Mouse (Mus musculus) right cerebral cortex, adult 18-20 months (tissue): ENCODE data around the gene Clic5.
"Not testable (repeated sequence)": the region's sequence is repeated elsewhere in the genome, so short reads cannot be mapped to it uniquely, and the experiment has no call there.

Experiments
- DNase-seq: peaks from one replicate; pipeline ENCODE4 v3.0.0; 2022; ENCODE audit warnings: mixed read lengths

Clic5 gene

DNA sequence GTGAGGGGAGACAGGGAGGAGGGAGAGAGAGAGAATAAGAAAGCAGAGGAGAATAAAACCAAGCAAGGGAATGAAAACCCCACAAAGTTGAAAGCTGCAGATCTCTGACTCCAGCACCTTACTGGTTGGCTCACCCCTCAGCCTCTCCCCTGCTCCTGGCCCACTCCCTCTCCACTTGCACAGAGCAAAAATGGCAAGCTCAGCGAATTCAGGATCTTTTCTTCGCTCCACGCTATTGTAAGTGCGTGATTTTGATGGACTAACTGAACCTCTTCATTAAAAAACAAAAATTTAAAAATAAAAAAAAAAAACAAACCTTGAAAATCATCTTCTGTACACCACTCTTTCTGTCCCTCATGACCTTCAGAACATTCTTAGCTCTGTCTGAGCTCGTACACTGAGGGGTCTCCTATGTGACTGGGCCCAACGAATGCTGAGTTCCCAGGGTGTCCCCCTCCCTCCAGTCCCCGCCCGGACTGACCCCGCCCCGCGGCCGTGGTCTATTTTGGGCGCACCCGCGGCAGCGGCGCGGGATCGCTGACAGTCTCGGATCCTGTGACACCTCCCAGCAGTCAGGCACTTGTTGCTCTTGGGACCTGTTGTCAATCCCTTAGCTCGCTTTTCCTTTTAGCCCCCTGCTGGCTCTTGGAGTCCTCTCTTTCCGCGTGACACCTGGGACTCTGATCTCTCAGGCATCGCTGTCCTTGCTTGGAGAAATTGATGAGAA is at the start of gene Clic5:
Gene Clic5, plus strand, starts transcription at position 543 of the 727 bp plus-strand sequence.
- DNase-seq, result no peak

DNA sequence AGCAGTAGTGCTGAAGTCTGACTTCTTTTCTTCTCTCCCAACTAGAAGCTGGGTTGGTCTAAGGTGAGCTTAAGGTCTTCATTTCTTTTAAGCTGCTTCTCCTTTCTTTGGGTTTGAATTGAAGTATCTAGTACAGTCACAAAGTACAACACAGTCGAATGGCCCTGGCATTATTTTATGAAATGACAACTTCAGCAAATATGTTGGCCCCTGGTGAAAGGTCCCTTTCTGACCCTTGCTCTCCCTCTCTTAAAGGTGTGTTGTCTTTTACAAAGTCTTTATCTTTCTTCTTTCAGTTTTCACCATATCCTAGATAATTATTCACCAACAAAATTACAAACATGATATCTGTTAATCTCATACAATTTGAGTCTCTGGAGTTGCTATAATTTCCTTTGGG is 42.6 kb upstream of the Clic5 start:
- no peak for DNase-seq

DNA sequence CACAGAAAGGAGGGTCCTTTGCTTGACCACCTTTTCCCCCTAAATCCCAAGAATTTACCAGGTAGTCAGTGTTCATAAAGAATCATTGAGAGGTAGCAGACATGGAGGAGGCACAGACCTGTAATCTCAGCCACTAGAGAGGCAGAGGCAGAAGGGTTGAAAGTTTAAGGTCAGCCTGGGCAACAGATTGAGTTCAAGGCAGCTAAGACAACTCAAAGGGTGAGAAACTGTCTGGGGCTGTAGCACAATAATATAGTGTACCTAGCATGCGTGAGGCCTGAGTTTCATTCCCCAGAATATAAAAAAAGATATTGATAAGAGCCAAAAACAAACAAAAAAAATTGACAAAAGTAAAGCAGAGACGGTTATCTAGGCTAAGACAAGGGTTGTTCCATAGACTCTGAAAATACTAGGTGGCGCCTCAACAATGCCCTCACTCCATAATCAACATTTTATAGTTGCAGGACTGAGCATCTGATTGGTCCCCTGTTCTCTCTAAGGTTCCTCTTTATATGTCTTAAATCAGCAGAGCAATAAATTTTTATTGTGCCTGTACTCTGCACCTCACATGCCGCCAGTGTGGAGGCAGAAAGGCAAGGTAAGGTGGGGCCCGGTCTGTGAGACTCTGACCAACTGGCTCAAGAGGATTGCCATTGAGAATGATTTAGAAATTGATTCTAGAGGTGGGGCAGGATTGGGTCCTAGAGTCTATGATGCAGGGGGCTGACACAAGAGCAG is 40.1 kb upstream of the Clic5 start:
- DNase-seq, result no peak

DNA sequence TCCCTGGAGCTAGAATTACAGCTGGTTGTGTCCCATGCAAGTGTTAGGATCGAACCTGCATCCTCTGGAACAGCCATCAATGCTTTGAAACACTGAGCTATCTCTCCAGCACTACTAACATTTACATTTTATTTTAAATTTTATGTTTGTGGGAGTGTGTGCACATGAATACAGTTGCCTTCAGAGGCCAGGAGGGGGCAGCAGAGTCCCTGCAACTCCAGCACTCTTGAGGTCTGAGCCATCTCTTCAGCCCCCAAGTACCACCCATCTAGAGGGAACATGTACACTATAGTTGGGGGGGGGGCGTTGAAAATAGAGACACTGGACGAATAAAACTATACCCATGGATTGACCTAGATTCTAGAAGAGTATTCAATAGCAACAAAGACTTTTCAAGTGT is 37.3 kb upstream of the Clic5 start:
- DNase-seq, result no peak

DNA sequence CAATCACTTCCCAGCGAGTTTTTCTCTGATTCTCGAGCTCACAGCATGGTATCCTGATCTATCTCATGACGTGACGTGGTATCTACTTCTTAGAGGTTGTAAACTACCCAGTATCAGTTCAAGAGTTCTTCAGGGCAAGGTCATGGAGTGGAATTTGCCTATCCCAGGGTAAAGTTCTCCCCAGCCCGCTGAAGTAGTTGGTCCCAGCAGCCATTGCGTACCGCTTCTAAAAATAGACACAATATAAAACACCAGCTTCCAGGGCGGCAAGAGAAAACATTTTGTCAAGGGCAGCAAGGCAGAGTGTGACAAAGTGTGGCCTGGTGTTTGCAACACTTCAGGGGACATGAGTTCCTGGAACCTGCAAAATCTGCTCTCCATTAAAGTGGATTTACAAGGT is 36.5 kb upstream of the Clic5 start:
- DNase-seq, result no peak

DNA sequence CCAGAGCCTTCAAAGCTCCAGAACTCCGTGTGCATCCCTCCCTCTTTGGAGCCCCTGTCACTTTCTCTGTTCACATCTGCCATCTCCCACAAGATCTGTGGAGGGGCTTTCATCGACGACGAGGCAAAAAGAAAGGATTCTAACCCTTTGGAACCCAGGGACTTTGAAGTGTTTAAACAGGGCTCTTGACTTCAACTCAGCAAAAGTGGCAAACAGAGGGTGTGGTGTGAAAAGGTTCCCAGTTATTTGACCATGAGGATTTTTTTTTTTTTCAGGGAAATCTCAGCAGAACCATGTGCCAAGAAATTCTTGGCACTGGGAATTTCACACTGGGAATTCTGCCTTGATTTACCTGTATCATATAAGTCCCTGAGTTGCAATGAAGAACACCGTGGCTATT is 34.5 kb upstream of the Clic5 start:
- DNase-seq, result no peak

DNA sequence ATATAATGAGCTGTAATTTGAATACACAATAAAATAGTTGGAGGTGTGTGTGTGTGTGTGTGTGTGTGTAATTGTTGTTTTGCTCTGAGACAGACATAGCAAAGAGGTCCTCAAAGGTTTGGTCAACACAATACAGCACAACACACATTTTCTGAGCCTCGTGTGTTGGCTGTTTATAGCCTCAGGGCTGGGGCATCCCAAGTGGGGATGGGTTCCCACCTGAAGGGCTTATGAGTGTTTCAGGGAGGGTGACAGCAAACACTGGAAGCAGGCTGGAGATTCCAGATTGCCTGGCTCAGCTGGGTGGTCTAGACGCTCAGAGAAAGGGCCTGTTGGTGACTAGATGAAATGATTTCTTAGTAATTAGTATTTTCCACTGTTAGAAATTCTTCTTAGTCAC is 33.2 kb upstream of the Clic5 start:
- DNase-seq, result no peak

DNA sequence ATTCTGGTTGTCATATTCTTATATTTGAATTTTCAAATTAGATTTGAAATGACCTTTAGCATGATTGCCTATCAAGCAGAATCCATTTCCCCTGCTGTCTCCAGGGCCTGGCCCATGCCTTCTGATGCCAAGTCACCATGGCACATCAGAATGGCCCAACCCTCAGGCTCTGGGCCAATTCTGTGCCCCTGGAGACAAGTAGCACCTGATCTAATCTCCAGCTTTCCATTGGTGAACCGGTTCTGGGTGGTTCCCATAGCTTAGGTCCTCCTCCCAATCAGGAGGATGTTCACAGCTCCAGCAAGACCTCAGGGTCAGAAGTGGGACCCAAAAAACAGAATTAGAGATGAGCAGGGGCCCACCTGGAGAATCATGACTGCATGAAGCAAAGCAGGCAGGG is 30.2 kb upstream of the Clic5 start:
- no peak for DNase-seq

DNA sequence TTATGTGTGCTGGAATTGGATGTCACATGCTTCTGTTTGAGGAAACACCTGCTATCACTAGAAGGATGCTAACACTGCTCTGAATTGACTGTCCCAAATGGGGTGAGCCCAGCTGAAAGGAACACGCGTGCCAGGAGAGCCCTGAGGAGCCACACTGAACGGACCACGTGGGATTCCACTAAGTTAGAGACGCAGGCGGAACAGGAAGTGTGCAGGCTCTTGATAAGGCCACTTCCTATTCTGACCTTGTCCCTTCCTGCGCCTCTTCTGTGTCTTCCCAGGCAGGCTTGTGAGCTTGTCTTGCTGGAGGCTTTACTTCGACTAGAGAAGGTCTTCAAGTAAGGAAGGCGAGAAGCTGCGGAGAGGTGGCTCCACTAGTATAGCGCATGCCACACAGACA is 27.9 kb upstream of the Clic5 start:
- no peak for DNase-seq

DNA sequence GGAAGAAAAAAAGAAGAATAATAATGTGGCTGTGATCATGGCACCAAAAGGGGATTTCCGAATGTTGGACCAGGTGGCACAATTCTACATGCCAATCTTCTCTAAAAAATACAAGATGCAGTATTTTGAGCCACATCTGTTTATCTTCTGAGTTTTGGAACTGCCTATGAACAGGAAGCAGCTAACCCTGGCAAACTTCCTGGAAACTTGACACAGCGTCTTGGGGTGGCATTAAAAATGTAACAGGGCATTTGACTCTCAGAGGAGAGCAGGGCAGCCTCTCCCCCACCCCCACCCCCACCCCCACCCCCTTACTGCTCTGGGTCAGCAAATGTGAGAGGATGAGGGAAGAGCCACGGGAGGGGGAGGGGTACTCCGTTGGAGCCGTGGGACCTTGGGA is 25.9 kb upstream of the Clic5 start:
- no peak for DNase-seq

DNA sequence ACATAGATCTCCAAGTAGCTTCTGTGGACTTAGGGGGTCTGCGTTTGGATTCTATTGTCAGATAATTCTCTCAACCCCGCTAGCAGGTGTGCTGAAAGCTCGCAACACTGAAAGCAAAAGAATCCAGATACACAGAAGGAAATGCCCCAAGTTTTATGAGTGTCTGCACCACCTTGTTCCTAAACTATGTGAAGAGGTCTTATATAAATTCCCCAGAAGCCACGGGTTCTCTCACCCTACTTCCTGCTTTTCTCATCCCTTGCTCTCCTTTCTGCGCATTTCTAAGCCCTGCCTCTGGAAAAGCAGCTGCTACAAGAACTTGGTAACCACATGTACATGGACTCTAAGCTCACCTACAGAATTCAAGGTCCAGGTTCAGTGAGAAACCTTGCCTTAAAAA is 25.4 kb upstream of the Clic5 start:
- DNase-seq, result no peak

DNA sequence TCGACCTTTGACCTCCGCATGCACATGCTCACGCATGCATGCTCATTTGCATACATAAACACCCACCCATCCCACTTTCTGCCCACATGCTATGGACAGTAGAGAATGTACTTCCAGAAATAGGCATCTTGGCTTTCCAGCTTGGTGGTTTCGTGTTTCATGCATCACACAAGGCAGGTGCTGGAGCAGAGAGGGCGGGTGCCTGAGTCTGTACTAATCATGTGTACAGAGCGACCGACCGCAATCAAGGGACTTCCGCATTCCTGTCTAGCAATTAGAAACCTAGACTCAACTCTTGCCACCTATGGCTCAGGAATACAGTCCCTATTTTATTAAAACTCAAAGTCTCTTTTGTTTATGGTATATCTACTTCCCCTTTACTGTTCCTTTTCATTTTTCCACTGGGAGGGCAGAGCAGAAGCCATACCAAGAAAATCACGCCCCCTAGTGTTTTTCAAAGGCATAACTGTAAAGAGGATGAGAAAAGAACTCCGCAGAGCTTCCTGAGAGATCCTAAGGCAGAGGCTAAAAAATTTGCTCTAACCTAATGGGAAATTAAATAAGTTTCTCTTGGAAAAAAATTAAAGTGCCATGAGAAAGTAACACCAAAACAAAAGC is 22.5 kb upstream of the Clic5 start:
- DNase-seq, result no peak

DNA sequence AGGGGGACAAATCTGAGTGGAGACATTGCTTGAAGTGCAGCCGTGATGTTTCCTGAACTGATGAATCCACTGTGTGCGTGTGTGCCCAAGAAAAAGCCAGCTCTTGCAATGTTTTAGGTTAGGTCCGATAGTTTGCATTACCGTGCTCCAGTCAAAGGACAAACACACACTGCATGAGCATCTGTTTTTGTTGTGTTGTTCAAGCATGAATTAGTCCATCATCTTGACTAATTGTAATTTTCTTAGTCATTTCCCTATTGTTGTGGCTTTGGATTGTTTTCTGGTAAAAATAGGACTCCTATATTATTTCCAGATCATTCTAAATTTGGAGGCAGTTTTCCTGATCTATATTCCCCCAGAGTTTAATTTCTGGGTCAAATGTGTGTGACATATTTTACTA is 18.7 kb upstream of the Clic5 start:
- DNase-seq, result no peak

DNA sequence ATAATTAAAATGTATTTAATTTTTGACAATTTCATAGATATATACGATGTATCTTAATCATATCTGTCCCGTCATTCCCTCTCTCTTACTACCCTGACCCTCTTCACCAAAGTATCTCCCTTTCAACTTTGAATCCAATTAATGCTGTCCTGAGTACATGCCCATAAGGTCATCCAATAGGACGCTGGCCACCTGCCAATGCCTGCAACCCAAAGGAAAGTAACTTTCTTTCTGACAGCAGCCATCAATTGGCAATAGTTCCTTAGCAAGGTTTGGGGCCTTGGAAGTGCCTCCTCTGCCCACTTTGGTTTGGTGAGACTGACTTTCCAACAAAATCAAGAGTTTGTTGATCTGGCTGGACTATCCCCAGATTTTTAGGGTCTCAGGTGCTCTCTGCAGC is 18.1 kb upstream of the Clic5 start:
- no peak for DNase-seq

DNA sequence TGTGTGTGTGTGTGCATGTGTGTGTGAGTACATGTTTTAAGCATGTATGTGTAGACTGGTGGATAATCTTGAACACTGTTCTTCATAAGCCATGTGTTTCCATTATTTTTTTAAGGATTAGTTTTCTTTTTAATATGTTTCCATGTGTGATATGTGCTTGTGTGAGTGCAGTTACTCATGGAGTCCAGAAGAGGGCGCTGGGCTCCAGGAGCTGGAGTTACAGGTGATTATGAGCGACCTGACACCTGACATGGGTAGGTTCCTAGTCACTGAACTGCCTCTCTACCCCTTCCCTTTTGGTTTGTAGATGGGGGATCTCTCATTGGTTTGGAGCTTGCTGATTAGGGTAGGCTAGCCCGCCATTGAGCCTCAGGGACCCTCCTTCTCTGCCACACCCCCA is 16.5 kb upstream of the Clic5 start:
- DNase-seq, result no peak

DNA sequence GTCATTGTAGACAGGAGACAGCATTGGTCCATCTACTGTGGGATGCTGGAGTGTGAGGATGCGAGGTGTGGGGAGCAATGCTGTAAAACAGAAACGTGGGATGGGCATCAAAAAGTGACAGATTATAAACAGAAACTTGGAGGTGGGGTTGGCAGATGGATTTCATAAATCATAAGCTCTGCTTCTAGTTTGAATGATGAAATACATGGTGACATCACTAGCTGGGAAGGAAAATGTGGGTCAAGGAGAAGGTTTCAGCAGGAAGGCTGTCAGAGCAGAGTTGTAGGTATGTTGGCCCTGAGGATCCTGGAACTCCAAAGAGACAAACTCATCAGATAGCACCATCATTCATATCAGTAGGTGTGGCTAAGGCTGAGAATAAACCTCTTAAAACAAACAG is 15.0 kb upstream of the Clic5 start:
- DNase-seq, result no peak

DNA sequence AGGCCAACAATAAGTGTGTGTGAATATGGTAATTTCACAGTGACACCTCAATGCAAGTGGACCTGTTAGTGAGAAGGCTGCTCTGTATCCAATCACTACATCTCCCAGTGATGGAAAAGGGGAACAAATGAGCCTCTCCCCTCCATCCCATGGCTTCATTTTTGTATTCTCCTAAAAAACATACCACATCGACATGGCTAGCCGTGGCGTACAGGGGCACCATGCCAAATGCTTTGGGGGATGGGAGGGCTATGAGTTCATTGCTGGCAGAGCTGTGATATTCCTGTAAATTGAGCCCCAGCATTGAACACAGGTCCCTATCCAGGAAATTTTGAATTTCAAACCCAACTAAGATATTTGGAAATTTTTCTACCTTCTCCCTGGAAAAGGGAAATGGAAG is 11.1 kb upstream of the Clic5 start:
- DNase-seq, result no peak

DNA sequence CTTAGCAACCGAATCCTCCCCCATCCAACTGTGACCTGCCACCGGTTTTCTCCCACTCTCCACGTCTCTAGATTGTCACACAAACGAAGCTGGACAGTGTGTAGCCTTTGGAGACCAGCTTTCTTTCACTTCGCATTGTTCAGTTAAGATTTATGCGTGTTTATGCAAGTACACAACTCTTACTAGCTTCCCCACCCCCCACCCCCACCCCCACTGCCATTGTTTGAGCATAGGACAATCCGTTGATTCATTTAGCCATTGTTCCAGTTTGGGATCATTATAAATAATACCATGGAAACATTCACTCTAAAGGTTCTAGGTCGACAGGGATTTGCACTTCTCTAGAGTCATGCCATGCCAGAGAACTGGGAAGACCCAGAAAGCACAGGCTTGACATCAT is 7.0 kb upstream of the Clic5 start:
- DNase-seq, result no peak

DNA sequence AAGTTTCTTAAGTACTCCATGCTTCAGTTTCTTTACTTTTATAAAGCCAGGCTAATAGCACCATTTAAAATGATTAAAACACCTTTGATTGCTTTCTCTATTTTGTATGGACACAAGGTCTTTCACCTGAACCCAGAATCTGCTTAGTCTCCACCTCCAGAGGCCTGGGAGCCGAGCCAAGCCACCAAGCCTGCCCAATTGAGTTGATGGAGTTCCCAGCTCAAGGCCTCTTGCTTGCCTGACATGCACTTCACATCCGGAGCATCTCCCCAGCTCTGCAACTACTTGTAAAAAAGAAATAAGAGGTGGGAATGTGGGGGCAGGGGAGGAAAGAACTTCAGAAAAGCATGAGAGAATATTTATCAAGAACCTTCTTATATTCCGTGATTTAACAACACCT is 1.5 kb upstream of the Clic5 start:
- no peak for DNase-seq

DNA sequence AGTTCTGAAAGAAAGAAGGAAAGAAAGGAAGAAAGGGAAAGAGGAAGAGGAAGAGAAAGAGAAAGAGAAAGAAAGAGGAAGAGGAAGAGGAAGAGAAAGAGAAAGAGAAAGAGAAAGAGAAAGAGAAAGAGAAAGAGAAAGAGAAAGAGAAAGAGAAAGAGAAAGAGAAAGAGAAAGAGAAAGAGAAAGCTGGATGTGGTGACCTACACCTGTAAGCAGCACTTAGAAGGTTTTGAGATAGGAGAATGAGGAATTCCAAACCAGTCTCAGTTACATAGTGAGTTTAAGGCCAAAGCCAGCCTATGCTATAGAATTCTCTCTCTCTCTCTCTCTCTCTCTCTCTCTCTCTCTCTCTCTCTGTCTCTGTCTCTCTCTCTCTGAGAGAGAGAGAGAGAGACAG is 847 bp upstream of the Clic5 start:
- DNase-seq, result not testable (repeated sequence)

DNA sequence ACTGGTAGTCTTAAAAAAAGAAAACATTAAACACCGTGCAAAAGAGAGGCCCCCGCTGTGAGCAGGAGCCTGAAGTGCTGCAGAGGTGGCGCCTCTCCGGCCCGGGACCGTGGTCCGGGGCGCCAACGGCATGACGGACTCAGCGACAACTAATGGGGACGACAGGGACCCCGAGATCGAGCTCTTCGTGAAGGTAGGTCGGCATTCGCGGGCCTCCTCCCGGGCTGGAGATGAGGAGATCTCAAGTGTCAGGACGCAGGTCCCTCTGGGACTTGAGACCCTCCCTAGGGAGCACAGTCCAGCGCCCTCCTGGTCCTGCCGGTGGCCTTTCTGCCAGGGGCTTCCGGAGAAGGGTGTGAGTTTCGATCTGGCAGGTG is 373 bp downstream of the Clic5 start:
- DNase-seq, result no peak

DNA sequence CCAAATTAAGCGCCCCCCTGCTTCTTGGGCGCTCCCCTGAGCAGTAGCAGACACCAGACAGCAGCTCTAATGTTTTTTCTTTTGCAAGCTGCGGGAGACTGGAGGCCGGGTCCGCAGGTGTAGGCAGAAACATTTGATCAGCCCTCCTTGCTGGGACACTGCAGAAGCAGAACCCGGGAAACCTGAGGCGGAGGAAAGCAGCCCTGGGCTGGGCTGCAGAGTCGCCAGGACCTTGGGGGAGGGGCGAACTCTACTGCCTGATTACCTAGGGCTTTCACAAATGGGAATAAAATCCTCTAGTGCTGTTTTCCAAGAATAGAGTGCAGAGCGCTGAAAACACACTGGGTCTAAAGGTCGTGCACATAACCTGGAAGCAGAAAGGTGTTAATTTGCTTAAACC is 1.3 kb downstream of the Clic5 start:
- no peak for DNase-seq

DNA sequence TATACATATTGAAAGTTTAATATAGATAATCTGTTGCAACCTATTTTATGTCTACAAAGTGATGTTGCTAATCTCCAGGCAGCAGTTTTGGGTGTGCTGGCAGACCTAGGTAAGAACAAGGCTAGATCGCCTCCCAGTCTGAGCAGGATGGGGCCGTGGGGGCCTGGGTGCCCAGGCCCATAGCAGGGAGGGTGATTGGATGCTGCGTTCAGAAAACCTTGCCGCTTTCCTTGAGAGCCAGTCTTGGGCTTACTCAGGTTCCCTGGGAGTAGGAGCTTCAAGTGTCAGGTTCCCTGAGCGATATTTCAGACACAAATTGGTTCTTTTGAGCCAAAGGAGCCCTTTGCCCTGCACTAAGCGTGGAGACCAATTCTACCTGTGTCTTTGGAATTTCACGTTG is 1.9 kb downstream of the Clic5 start:
- no peak for DNase-seq

DNA sequence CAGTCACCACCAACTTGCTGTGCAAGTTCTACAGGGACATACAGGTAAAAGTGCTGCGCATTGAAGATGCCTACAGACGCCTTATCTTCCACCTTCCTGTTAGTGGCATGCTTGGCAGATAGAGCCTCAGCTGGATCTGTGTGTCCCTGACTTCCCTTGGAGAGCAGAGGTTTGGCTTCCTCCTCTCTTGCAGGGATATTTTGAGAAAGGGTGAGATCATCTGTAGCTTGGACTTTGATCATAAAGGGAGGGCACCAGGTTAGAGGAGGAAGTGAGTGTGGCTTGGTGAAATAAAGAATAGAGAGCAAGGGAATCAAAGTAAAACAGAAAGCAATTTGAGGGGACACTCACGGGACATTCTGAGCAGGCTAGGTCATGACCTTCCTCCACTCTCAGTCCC is 4.6 kb downstream of the Clic5 start:
- DNase-seq, result no peak

DNA sequence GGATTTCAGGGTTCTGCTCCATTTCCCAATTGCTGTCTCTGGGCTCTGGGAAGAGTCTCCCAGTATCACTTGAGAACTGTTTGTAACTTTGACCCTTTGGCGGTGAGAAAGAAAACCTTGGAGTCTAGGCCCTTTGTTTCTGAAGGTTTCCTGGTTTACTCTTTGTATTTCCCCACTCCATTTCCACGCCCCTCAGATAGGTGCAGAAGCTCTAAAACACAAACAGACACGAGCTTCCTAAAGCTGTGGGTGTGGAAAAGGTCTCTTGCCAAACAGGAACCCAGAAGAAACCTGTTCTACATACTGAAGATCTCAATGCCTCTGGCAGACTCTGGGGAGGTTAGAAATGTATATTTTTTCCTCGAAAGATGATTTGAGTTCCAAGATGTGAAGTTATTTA is 10.8 kb downstream of the Clic5 start:
- no peak for DNase-seq
